Mouse (Mus musculus) naive thymus-derived CD4-positive, alpha-beta T cell, adult 5 months (primary cell): Measurements from ENCODE around the gene Zdhhc8. TPM values are rescaled to one million over a fixed set of nuclear protein-coding genes. Genes with fewer than 3 reads are reported as not detected.

ENCODE experiments used
- polyA plus RNA-seq: library from polyadenylated mRNA; unstranded; fragments of 100-300 nt; shearing (Covaris generic); gene quantifications from one replicate; pipeline ENCODE4 v1.2.1, GENCODE M21; 2017

The Zdhhc8 gene
- polyA plus RNA-seq, result 14.8 TPM

GRCm38 (mm10) chr16:18234671-18235388 lies at the start of gene Zdhhc8:
Gene Zdhhc8 (minus strand): TSS chr16:18235136.

GRCm38 (mm10) chr16:18258221-18258620 lies 23.3 kb upstream of the Zdhhc8 start, which contains the start of gene Gm49776:
Gene Gm49776 (minus strand): TSS chr16:18258321.

GRCm38 (mm10) chr16:18248433-18249363 lies 13.8 kb upstream of the Zdhhc8 start, which contains the start of the genes Trmt2a and Ranbp1:
Gene Trmt2a (plus strand): TSS chr16:18248679.
Gene Ranbp1 (minus strand): TSS chr16:18248732.

GRCm38 (mm10) chr16:18217579-18217978 lies 17.4 kb downstream of the Zdhhc8 start, which contains the start of gene Ccdc188:
Gene Ccdc188 (plus strand): TSS chr16:18217879.

Other genes with a start within 250 kb of the Zdhhc8 start
- 7.5 TPM for gene Dgcr6, start 182.3 kb downstream of the Zdhhc8 start, polyA plus RNA-seq
- gene Prodh, start 144.9 kb downstream of the Zdhhc8 start, polyA plus RNA-seq, result 2.2 TPM
- gene Rtn4r, start 107.5 kb downstream of the Zdhhc8 start, polyA plus RNA-seq, result 0.17 TPM
- gene Ccdc188, start 17.3 kb downstream of the Zdhhc8 start, polyA plus RNA-seq, result not detected
- gene Trmt2a, start 13.5 kb upstream of the Zdhhc8 start, polyA plus RNA-seq, result 121 TPM
- 159 TPM for gene Ranbp1, start 13.6 kb upstream of the Zdhhc8 start, polyA plus RNA-seq
- gene Gm49776, start 23.2 kb upstream of the Zdhhc8 start, polyA plus RNA-seq, result not detected
- 13.0 TPM for gene Dgcr8, start 54.1 kb upstream of the Zdhhc8 start, polyA plus RNA-seq
- gene Tango2, start 113.0 kb upstream of the Zdhhc8 start, polyA plus RNA-seq, result 39.0 TPM
- 2.7 TPM for gene Arvcf, start 113.0 kb upstream of the Zdhhc8 start, polyA plus RNA-seq
- gene Txnrd2, start 191.2 kb upstream of the Zdhhc8 start, polyA plus RNA-seq, result 17.1 TPM
- 12.1 TPM for gene Comt, start 191.7 kb upstream of the Zdhhc8 start, polyA plus RNA-seq